Mouse (Mus musculus) embryo, embryonic 9.5 days (tissue): Measurements from ENCODE around the gene Atp6v1b1.

Source experiments
- DNase-seq: peaks from one replicate; pipeline ENCODE4 v3.0.0-alpha.2; 2017; ENCODE audit errors: extremely low spot score

Gene Atp6v1b1

GRCm38 (mm10) chr6:83742761-83743160 lies at the start of gene Atp6v1b1:
Gene Atp6v1b1, plus strand, starts transcription at chr6:83742990.
- no peak for DNase-seq

- peak; percentile 77 for DNase-seq
These were observed 49.0 kb upstream of the Atp6v1b1 start for GRCm38 (mm10) chr6:83693835-83694234.

- no peak for DNase-seq
These were observed 47.1 kb upstream of the Atp6v1b1 start for GRCm38 (mm10) chr6:83695731-83696130.

GRCm38 (mm10) chr6:83696684-83697083 lies 46.1 kb upstream of the Atp6v1b1 start:
- DNase-seq = no peak

- no peak for DNase-seq
These were observed 44.9 kb upstream of the Atp6v1b1 start for GRCm38 (mm10) chr6:83697932-83698331.

- no peak for DNase-seq
These were observed 42.8 kb upstream of the Atp6v1b1 start for GRCm38 (mm10) chr6:83699971-83700370.

- DNase-seq = no peak
These were observed 41.8 kb upstream of the Atp6v1b1 start for GRCm38 (mm10) chr6:83701001-83701400.

GRCm38 (mm10) chr6:83702146-83702999 lies 40.4 kb upstream of the Atp6v1b1 start:
- peak; percentile 67 for DNase-seq

GRCm38 (mm10) chr6:83703000-83703721 lies 39.6 kb upstream of the Atp6v1b1 start:
- no peak for DNase-seq

GRCm38 (mm10) chr6:83703722-83704078 lies 39.1 kb upstream of the Atp6v1b1 start:
- no peak for DNase-seq

GRCm38 (mm10) chr6:83704294-83704693 lies 38.5 kb upstream of the Atp6v1b1 start:
- DNase-seq = no peak

- no peak for DNase-seq
These were observed 38.1 kb upstream of the Atp6v1b1 start for GRCm38 (mm10) chr6:83704701-83705100.

GRCm38 (mm10) chr6:83707738-83708510 lies 34.9 kb upstream of the Atp6v1b1 start:
- DNase-seq = no peak

- no peak for DNase-seq
These were observed 32.3 kb upstream of the Atp6v1b1 start for GRCm38 (mm10) chr6:83710361-83711066.

- DNase-seq = peak; percentile 96
These were observed 31.6 kb upstream of the Atp6v1b1 start, which contains the start of gene Vax2 for GRCm38 (mm10) chr6:83711067-83711675. Gene Vax2, plus strand, starts transcription at chr6:83711264.

GRCm38 (mm10) chr6:83711725-83712475 lies 30.9 kb upstream of the Atp6v1b1 start:
- no peak for DNase-seq

GRCm38 (mm10) chr6:83713271-83714136 lies 29.3 kb upstream of the Atp6v1b1 start:
- DNase-seq = no peak

GRCm38 (mm10) chr6:83714221-83715123 lies 28.3 kb upstream of the Atp6v1b1 start:
- no peak for DNase-seq
